Mouse (Mus musculus): ENCODE data around the gene Nit2.

DNA sequence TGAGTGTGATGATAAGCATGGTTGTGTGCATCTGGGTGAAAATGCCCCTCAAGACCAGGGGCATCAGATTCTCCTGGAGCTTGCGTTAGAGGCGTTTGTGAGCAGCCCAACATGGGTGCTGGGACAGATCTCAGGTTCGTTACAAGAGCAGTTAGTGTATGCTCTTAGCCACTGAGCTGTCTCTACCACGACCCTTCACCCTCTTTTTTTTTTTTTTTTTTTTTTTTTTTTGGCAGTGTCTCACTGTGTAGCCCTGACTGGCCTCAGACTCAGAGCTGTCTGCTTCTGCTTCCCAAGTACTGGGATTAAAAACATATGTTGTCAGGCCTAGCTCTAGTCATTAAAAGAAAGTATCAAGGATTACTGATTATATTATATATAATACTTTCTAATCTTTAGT lies 40.9 kb downstream of the Nit2 start:
- no peak for TF ChIP-seq POLR2A (IDR thresholded peaks at IDR 0.05; ENCODE audit: insufficient read length, low read depth)
- no peak for TF ChIP-seq MAX (IDR thresholded peaks at IDR 0.05; ENCODE audit: low read depth)
- no peak for TF ChIP-seq CEBPB (IDR thresholded peaks at IDR 0.05; ENCODE audit: insufficient read depth, poor library complexity, severe bottlenecking)
